Mouse (Mus musculus) liver (tissue): ENCODE data around the gene Gm43191.
"Not testable (repeated sequence)": the region's sequence is repeated elsewhere in the genome, so short reads cannot be mapped to it uniquely, and the experiment has no call there.

ENCODE experiments used
- DNase-seq: peaks from one replicate; pipeline ENCODE4 v3.0.0-alpha.2; 2020; ENCODE audit warnings: mixed read lengths

Gm43191 gene

DNA sequence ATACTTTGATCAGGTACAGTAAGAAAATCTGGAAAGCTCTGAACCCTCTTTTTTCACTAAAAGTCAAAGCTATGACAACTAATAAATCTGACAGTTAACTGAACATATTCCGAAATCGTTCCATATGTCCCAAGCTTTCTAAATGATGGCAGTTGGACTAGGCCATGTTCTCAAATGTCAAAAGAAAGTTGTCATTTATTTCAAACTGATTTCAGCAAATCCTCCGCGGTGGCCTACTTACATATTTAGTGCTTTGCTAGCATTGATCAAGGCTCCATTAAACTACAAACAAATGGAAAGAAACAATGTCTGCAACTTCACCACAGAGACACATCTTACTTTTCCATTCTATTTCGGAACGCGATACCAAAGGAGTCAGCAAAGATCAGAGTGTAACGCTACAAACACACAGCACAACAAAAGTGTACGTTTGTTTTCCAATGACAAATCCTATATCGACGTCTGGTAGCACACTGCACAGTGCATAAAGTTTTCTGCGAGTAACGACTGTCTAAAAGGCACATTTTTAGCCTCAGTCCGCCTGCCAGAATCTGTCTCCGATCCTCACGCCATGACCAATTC lies 19.7 kb downstream of the Gm43191 start:
- DNase-seq, result no peak

DNA sequence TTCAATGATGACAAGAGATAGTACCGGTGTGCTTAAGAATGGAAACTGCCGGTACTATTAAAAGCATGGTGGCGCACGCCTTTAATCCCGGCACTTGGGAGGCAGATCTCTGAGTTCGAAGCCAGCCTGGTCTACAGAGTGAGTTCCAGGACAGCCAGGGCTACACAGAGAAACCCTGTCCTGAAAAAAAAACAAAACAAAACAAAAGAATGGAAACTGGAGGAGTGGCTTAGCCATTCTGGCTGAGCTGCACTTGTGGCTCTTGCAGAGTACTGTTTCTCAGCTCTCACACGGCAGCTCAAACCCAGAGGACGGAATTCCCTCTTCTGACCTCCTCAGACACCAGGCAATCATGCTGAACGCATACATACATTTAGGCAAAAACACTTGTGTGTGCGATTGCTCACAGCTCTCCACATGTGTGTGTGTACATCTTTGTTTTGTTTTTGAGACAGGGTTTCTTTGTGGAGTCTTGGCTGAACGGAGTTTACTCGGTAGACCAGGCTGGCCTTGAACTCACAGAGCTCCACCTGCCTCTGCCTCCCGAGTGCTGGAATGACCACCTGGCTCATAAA lies 21.1 kb downstream of the Gm43191 start:
- no peak for DNase-seq

DNA sequence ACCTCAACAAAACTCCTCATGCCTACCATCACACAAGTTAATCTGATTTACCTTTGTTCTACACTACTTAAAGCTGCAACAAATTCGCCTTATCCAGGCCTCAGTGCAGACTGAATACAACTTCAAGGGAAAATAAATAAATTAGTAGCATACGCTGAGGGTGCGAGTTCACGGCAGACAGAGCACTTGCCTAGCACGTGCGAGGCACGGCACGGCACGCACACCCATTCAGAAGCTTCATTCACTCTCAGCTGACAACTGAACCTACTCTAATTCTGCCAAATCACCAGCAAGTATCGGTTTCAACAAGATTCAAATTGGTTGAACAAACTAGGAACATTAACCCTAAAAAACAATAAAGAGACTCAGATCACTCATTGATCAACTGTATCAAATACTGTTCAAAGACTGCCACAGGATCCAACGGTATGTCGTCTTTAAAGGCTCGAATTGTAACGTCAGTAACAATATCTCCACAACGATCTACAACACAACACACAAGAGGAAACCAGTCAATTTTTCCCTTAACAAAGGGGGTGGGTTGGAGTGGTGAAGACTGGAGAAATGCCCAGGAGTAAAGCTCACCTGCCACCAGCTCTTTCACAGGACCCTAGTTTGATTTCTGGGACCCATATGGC lies 22.0 kb downstream of the Gm43191 start:
- no peak for DNase-seq

DNA sequence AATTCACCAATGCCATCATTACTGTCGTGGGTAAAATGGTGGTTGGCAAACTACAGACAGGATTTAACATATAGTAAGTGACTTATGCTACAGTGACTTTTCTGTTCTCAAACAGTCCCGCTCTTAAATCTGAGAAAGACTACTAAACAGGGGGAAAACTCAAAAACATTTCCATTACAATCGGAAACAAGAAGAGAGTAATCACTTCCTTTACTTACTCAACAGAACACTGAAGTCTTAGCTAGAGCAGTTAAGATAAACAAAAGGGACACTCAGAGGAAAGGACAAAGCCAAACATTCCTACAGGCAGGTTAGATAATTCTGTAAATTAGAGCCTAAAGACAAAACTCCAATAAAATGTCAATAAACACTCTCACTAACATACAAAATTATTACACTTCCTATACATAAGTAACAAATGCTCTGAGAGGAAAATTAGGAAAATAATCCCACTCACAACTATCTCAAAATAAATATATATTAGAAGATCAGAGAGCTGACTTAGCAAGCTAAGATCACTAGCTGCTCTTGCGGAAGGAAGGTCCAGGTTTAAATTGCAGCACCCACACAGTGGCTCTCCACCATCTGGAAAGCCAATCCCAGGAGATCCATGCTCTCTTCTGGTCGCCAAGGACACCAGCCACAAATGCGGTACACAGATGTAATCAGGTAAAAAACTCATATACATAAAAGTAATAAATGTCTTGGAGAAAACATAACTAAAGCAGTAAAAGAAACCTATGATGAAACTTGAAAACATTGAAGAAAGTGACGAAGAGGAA lies 24.7 kb downstream of the Gm43191 start:
- DNase-seq, result no peak

DNA sequence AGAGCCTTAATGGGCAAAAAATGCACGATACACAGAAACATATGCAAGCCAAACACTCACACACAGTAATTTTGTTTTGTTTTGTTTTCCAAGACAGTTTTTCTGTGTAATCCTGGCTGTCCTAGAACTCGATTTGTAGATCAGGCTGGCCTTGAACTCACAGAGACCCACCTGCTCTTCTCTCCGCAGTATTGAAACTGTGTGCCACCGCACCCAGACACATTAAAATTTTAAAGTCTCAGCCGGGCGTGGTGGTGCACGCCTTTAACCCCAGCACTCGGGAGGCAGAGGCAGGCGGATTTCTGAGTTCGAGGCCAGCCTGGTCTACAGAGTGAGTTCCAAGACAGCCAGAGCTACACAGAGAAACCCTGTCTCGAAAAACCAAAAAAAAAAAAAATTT lies 27.0 kb downstream of the Gm43191 start:
- DNase-seq, result not testable (repeated sequence)

DNA sequence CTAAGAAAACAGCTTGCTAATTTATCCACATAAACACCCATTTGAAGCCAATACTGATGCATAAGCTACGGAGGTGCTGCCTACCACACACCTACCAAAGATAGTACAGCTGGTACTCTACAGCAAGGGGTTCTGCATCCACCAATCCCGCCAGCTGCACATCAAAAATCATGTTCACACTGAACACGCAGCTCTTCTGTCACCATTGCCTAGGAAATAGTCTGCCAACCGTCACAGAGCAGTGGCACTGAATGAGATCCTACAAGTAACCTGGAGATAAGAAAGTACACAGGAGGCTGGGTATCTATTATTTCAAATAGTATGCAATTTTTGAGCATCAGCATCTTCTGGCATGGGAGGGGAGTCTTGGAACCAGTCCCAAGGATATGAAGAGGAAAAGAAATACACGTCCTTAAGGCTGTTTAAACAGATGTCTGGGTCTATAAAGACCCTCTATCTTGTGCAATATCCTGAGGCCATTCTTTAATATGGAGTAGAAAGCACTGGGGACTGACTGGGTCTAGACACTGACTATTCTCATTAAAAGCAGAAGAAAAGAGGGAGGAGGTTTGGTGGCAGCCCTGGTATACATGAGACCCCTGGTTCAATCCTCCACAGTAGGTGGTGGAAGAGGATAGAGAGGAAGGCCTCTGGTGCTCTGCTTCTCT lies 27.6 kb downstream of the Gm43191 start:
- no peak for DNase-seq

DNA sequence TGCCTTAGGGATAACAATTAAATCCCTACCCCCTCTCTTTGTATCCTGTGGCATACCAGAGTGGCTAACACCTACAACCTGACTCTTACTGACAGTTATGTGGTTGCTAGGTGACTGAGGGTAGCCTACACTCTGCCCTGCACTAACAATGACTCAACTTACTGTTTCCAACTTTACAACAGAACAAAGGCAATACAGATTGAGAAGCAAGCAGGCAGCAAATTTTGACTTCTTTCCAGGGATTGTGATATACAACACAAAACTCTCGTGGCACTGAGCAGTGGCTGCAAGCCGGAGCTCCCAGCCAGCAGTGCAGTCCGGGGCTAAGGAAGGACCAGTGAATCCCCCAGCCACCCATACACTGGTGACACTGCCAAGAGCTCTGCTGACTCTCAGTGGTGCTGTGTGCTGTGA lies 29.0 kb downstream of the Gm43191 start:
- no peak for DNase-seq

DNA sequence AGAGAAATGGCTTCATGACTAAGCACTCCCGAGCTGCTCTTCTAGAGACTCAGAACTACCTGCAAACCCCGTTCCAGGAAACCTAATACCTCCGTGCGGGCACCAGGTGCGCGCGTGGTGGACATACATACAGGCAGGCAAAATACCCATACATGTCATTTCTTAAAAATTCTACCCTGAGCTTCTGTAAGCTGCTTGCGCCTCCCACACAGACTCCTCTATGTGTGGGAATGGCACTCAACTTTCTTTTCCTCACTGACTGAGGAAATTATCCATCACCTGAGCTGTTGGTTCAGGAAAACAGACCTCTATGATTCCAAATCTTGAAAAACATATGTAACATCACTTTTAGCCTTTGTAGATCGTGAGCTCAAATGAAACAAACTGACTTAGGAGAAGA lies 30.4 kb downstream of the Gm43191 start:
- no peak for DNase-seq

DNA sequence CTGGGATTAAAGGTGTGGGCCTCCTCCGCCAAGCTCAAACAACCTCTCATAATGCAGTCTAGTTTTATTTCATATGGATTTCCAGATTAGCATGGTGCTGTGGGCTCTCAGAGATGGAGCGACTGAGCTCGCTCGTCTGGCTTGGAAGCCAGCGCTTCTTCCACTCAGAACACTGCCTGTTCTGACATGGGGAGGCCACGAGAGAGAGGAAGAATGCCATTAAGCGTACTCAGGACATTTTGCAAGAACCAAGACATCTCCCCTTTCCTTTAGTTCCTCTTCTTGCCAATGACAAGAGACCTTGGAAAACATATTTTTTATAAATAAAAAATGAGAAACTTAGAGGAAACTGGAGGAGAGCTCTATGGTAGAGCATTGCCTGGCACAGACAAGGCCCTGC lies 32.3 kb downstream of the Gm43191 start:
- DNase-seq, result no peak

DNA sequence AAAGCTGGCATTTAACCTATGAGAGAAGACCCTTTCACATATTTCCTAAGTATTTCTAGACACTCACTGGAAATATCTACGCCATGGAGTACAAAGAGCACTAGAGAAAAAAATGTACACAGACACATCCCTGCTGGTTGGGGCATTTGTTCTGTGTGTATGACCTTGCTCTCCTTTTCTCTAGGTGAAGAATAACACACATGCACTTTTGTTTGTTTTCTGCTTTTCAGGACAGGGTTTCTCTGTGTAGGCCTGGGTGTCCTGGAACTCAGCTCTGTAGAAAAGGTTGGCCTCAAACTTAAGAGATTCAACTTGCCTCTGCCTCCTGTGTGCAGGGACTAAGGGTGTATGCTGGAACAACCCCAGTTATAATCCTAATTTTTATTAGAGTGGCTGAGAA lies 34.7 kb downstream of the Gm43191 start:
- no peak for DNase-seq

DNA sequence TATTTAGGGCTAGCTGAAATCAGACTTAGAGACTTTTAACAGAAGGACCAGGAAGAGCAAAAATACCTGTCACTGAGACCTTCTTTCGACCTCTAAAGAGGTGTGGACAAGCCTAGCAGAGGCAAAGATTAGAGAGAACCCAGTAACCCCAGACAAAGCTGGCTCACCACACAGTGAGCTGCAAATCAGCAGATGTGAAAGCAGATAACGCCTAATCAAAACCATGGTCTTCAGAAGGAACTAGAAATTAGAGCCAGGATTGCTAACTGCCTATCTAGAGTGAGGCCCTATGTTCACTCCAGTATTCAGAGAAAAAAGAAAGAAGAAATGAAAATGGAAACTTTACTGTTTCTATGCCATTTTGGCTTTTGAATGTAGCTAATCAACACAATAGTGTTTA lies 38.7 kb downstream of the Gm43191 start:
- DNase-seq, result no peak

DNA sequence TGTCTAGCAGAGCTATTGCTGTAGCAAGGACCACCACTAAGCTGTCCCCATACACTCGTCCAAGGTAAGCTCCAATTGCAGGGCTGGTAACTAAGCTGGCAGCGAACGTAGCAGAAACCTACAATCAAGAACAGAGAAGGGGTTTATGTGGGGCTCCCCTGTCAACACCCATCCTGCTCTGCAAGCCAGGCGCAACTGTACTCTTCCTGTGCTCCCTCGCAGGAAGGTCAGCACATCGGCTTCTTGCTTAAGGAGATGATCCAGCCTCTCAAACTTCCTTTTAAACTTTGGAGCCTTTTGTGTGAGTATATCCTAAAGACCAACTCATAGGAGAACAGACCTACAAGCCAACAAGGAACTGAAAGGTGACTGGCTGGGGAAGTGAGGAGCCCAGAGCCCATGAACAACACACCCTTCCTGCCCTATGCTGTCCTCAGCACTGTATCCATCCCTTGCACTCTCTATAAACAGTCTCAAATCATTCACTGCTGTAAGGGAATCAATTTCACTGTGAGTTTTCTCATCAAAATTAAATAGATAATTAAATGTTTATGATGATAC lies 39.2 kb downstream of the Gm43191 start:
- no peak for DNase-seq

DNA sequence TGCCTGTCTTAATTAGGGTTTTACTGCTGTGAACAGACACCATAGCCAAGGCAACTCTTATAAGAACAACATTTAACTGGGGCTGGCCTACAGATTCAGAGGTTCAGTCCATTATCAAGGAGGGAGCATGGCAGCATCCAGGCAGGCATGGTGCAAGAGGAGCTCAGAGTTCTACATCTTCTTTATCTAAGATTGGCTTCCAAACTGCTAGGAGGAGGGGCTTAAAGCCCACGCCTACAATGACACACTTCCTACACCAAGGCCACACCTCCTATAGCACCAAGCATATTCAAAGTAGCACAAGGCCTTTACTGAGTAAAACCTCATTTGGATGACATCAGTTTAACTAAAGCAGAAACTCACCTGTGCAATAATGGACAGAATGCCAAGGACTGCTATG lies 41.0 kb downstream of the Gm43191 start:
- no peak for DNase-seq

DNA sequence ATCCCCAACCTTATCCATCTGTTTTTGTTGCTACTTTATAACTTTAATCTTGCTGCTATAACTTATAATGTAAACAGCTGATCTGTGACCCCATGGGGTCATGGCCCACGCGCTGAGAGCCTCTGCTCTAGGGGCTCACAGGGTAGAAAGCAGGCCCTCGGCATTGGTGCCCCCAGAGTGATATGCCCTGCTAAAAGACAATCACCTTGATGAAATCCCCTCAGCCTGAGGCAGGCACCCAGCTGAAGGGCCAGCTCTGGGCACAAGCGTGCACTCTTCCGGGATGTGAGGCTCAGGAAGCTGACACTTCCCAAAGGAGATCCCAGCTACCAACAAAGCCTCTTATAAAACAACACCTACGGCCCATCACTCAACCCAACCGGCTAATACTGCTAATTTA lies 42.5 kb downstream of the Gm43191 start:
- DNase-seq, result no peak

DNA sequence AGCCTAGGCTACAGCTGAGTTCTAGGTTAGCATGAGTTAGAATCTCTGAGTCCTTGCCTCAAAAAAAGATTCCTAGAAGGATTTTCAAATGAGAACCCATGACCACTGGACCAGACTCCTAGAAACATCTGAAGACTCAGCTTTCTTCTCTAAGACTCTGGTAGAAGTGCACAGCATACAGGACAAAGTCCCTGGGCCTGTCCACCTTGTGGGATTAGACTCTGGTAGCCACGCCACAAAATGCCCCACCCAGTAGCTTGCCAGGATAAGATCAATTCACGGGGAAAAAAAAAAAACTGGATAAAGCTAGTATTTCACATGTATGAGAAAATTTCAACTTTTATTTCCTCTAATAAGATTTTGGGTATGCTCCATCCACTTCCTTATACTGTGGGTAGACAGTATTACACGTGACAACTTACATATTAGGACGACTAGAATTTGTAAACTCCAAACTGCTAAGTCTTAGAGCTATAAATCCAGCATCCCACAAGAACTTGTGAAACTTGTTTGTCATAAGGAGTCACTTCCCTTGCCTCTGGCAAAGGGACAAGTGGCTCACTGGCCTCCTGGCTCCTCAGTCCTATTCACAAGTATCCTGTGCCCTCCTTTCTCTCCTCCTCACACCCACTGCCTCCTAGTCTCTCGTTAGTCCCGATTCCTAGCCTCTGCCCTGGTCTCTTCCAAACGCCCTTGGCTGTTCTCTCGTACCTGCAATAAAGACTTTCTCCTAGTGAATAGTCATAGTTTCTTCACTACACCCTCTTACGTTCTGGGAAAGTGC lies 43.2 kb downstream of the Gm43191 start:
- no peak for DNase-seq

DNA sequence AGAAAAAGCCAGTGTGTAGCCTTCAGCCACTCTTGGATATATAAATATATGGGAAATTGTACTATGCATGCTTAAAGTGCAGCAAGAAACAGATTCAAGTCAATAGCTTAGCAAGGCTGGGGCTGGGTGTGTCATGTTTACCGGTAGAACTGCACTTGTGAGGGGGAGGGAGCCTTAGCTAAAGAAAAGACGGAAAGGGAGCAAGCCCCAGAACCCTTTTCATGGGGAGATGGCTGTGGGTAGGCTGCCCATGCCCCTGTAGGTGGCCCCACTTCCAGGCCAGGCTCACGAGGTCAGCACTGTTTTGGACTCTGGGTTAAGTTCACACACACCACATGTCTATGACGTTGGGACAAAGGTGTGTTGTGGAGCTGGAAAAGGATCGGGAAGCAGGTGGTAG lies 45.3 kb downstream of the Gm43191 start:
- DNase-seq, result no peak

DNA sequence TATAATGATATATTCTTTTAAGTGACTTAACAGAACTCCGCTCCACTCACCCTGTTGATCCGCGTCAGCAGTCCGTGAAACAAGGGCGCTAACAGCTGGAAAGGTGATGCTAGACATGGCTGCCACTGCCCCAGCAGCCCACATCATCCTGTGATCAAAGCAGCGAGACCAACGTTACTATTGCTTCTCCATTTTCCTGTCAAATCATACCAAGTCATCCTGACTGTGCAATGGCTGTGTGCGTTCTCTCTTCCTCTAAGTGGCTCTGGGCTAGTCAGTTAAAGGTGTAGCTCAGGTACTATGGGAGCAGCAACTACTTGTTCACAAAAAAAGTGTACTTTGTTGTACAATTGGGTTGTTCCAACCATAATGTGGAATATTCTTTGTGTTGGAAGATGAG lies 46.2 kb downstream of the Gm43191 start:
- DNase-seq, result no peak

DNA sequence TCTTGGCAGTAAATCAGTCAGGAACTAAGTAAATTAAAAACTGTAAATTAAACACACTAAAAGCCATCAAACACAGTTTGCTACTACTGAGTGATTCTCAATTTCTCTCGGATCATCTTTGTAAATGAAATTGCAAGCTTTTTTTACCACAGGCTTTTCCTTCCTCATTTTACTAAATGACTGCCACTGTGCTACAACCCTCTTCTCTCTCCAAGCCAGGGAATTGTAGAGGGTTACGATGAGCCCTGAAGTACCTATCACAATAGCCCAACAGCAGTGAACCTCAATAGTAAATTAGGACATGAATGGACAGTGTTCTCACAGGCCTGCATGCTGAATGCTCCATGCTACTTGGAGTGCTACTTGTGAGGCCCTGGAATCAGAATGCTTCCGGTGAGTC lies 47.0 kb downstream of the Gm43191 start:
- no peak for DNase-seq

DNA sequence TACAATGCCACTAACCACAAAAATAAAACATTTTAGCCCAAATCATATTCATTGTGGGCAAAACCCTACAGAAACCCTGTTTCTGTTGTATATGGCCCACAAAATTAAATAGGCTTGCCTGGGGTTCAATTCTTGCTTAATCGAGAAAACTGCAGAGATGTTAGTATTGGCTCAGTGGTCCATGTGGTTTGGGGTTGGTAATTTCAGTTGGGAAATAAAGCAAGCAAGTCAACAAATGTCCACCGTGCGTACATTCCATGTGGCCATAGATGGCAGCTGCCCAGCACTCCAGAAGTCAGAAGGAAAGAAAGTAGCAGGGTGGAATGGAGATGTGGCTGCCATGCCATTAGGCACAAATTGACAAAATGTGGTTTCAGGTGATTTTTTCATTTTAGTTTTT lies 48.1 kb downstream of the Gm43191 start:
- no peak for DNase-seq

DNA sequence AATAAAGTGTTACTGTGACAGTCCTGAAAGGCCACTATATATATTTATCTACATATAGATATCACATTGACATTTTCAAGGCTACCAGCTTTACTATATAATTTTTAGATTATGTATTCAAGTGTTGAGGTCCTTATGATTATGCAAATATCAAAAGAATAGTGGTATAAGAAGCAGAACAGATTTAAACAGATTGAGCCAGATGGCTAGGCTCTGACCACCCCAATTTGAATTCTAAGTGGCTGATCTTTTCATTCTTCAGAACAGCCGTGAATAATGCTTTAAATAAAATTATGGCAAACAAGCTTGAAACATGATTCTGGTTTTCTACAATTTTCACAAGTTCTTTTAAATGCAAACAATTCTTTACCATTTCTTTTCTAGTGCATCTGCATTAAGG lies 49.6 kb downstream of the Gm43191 start:
- DNase-seq, result no peak

DNA sequence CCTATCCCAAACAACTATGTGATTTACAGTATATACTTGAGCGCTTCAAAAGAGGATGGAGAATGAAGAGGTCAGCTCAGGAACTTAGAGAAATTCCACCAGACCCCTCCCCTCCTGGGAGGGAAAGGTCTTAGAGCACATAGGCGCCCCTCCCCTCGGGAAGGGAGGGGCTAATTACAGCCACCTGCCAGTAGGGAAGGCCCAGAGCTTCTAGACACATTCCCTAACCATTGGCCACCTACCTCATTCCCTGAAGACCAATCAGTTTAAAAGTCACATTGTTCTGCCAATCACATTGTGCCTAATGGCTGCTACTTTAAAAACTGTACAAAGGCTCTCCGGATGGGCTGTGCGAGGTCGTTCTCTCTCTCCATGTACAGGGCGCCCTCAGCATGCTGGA lies 58.4 kb downstream of the Gm43191 start:
- no peak for DNase-seq

DNA sequence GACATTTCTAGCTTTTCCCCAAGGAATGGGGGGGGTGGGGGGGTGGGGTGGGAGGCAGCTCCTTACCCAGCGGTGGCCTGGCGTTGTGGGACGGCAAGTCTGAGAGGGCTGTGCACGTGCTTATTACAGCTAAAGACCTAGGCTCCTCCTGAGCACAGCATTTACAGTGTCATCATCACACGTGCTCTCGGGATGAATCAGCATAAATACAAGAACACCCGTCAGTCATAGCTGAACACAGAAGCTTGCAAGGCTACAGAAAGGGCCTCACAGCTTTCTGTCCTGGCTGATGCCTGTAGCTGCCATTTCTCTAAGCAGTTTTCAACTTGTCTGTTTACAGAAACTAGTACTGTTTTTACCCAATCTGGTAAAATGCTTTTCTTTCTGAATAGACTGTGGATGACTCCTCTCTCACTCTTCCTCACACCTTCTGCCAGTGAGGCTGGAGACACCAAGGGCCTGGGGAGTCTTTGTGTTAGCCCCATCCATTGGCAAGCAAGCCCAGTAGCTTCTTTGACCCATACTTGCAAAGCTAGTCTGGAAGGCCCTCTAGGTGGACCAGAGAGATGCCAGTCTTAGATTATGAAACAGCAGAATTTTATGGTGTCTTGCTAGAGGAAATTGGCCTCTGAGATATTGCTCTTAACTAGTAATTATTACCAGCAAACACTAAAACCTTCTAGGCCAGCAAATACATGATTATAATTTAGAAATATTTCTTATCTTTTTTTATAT lies 60.3 kb downstream of the Gm43191 start:
- peak; percentile 45 for DNase-seq
